Mouse (Mus musculus) midbrain, embryonic 10.5 days (tissue): ENCODE data around the gene Ppp4r3b. TPM values are rescaled to one million over a fixed set of nuclear protein-coding genes. Genes with fewer than 3 reads are reported as not detected.

Experiments
- DNase-seq: peaks from one replicate; pipeline ENCODE4 v3.0.0-alpha.2; 2017; ENCODE audit warnings: low spot score
- H3K27ac ChIP-seq: fragments of 300-500 bp; sonication (generic); replicated peaks from 2 replicates; pipeline ENCODE4 v1.5.1; 2016; ENCODE audit warnings: mild to moderate bottlenecking
- H3K27me3 ChIP-seq: fragments of 300-500 bp; sonication (generic); 2 replicates; pipeline ENCODE4 v1.6.1; 2016; ENCODE audit warnings: low read depth, mild to moderate bottlenecking; ENCODE audit not compliant: poor library complexity, severe bottlenecking
- H3K36me3 ChIP-seq: fragments of 300-500 bp; sonication (generic); 2 replicates; pipeline ENCODE4 v1.6.1; 2016; ENCODE audit warnings: mild to moderate bottlenecking, moderate library complexity
- H3K4me1 ChIP-seq: fragments of 300-500 bp; sonication (generic); 2 replicates; pipeline ENCODE4 v1.6.1; 2016
- H3K4me3 ChIP-seq: fragments of 300-500 bp; sonication (generic); 2 replicates; pipeline ENCODE4 v1.5.1; 2016; ENCODE audit warnings: mild to moderate bottlenecking, moderate library complexity
- H3K9me3 ChIP-seq: fragments of 300-500 bp; sonication (generic); replicated peaks from 2 replicates; pipeline ENCODE4 v1.6.1; 2016; ENCODE audit warnings: mild to moderate bottlenecking
- WGBS: fragments of 180-500 bp; shearing (Covaris S2); methylation state at CpG from one replicate; pipeline ENCODE4 v1.1.7; 2016; 5-methylcytosine and 5-hydroxymethylcytosine counted together
- polyA plus RNA-seq: library from polyadenylated mRNA; unstranded; fragments of >200 nt; fragmentation: Nextera tagmentation; extraction: Ambion mirVana; gene quantifications from 2 replicates; pipeline ENCODE4 v1.2.1, GENCODE M21; 2016

Ppp4r3b gene
- polyA plus RNA-seq = 103 and 108 TPM in 2 replicates

DNA sequence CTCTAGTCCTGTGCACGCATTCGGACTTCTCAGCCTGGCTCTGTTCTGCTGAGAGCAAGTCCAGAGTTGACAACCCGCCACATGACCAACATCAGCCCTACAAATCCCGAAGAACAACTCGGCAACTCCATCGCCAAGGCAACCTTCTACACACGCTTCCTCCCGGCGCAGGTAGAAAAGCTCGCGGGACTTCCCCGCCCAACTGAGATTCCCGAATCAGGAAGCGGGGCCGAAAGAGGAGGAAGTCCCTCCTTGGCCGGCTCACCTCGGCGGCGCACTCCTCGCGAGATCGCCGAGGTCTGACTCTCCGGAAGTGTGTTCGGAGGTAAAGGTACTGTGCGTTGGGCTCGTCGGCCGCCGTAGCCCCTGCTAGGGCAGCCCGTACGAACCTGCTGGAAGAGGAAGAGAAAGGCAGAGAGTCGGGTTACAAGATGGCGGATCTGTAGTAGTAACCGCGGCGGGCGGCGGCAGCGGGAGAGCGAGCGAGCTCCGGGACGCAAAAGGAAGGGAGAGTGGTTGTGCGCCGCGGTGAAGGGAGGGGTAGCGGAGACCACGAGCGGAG is at the start of gene Ppp4r3b:
Gene Ppp4r3b (plus strand): TSS at position 328 of the 562 bp plus-strand sequence.
- no peaks in the 10 kb centered on the region for H3K27me3 ChIP-seq
- peak within 1 kb of the TSS; percentile 99 for H3K27ac ChIP-seq
- peaks cover 35% of the 10 kb centered on the region for H3K4me1 ChIP-seq
- peak within 1 kb of the TSS; percentile 93 for H3K4me3 ChIP-seq
- no peaks in the 10 kb centered on the region for H3K9me3 ChIP-seq
- under 1% methylated on average over 50 of the region's 50 CpGs for WGBS
- H3K36me3 ChIP-seq = no peaks in the 10 kb centered on the region
- DNase-seq = peak; percentile 97

DNA sequence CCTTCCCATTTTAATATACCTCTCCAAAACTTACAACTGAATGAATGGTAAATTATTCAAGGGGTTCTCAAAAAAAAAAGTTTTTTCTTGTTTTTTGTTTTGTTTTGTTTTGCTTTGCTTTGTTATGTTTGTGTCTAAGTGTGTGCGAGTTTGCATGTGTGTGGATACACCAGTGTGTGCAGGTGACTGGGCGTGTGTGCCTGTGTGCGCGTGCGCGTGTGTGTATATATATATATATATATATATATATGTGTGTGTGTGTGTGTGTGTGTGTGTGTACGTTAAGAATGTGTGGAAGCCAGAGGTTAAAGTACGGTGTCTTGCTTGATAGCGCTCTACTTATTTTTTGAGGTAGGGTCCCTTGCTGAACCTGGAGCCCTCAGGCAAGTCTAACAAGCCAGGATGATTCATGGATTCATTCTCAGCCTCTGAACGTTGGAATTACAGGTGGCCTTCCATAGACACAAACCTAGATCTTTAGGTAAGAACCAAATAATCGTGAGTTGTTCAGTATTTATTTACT is 42.8 kb upstream of the Ppp4r3b start:
- WGBS = 74% methylated on average over 11 of the region's 11 CpGs
- H3K27ac ChIP-seq = peak overlapping the region; percentile 92
- no peak for DNase-seq

DNA sequence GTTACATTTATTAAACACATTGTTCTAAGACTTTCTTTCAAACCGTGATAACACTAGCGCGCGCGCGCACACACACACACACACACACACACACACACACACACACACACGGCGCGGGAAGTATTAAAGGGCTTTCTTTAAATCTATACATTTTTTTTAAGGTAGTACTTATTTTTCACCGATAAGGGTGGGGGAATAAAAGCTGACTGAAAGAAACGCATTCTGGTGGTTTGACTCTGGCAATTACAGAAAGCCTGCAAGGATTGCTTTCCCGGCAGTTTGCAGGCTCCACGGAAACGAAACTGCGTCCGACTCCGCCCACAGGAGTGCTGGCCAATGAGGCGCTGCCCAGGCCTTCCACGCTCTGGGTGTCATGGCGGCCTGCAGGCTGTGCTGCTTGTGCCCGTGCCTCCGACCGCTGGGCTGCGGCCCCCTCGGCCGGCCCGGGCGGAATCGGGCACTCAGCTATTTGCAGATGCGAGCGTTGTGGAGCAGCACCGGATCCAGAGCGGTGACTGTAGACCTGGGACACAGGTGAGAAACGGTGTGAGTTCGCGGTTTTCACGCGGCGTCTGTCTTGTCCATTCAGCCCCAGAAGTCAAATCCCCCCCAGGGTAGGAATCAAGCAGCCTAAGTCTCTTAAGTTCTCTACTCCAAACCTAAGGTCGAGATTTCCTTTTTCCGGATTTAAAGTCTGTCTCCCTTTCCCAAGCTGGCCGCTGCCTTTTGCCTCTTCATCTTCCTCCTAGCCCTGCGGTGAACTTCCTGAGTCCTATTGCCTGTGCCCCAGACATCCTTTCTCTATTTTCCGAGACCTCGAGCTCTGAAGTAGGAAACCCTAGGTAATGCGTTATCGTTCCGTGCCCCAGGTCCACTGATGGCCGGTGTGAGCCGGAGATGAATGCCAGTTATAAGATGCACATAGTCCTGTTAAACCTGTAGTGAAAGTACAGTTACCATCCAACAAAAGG is 42.0 kb upstream of the Ppp4r3b start, which contains the start of gene Pnpt1:
Gene Pnpt1 (plus strand): TSS at position 360 of the 971 bp plus-strand sequence.
- peak; percentile 93 for DNase-seq
- peak within 1 kb of the TSS; percentile 92 for H3K27ac ChIP-seq
- 8% methylated on average over 50 of the region's 50 CpGs for WGBS

More for the DNA sequence above, 42.8 kb upstream of the Ppp4r3b start:
- no peaks in the 10 kb centered on the region for H3K9me3 ChIP-seq
- H3K36me3 ChIP-seq = peaks cover 15% of the 10 kb centered on the region
- peaks cover 10% of the 10 kb centered on the region for H3K4me1 ChIP-seq
- no peaks in the 10 kb centered on the region for H3K27me3 ChIP-seq
- H3K4me3 ChIP-seq = peak overlapping the region; percentile 86

DNA sequence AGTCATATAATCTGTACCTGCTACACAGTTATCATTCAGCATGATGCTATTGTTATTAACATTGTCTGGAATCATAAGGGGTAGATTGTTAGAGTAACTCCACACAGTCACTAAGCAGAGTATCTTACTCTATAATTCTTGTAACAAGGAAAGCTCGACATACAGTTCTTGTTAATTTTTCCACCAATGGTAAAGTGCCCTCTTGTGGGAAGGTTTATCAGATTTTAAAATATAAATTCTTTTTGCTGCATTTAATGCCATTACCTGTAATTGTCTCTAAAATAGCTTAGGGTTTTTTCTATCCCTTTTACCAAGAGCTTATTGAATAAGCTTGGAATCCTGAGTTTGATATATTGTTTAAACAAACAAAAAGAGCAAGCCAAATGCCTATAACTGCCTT is 32.0 kb upstream of the Ppp4r3b start:
- no peak for DNase-seq
- H3K27ac ChIP-seq = no peak overlapping the region
- H3K4me3 ChIP-seq = no peak overlapping the region
- WGBS = 76% methylated on average over 1 of the region's 1 CpGs
- H3K4me1 ChIP-seq = no peaks in the 10 kb centered on the region
- H3K9me3 ChIP-seq = no peaks in the 10 kb centered on the region
- no peaks in the 10 kb centered on the region for H3K27me3 ChIP-seq
- peaks cover 82% of the 10 kb centered on the region for H3K36me3 ChIP-seq

More for the DNA sequence above, 42.0 kb upstream of the Ppp4r3b start, which contains the start of gene Pnpt1:
- Histone ChIP-seq H3K4me1 (peaks cover 10% of the 10 kb centered on the region), H3K9me3 (no peaks in the 10 kb centered on the region), H3K36me3 (peaks cover 23% of the 10 kb centered on the region), H3K4me3 (peak within 1 kb of the TSS; percentile 86), H3K27me3 (no peaks in the 10 kb centered on the region)

DNA sequence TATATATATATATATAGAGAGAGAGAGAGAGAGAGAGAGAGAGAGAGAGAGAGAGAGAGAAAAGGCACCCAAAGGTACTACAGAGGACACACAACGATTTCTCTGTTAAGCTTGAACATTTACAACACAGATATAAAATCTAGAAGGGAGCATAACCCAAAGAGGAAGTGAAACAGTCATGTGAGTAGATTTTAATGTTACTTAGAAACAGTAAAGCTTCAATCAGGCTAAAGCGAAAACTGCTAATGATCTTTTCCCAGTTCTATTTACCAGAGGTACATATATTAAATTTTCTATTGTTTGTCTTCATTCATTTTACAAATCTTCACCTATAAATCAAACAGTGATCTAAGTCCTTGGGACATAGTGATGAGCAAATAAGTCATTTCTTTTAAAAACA is 23.8 kb upstream of the Ppp4r3b start:
- WGBS = 88% methylated on average over 2 of the region's 2 CpGs
- Histone ChIP-seq H3K27ac (no peak overlapping the region), H3K4me1 (no peaks in the 10 kb centered on the region), H3K27me3 (no peaks in the 10 kb centered on the region), H3K4me3 (no peak overlapping the region), H3K36me3 (peaks cover 77% of the 10 kb centered on the region), H3K9me3 (no peaks in the 10 kb centered on the region)
- DNase-seq = no peak

DNA sequence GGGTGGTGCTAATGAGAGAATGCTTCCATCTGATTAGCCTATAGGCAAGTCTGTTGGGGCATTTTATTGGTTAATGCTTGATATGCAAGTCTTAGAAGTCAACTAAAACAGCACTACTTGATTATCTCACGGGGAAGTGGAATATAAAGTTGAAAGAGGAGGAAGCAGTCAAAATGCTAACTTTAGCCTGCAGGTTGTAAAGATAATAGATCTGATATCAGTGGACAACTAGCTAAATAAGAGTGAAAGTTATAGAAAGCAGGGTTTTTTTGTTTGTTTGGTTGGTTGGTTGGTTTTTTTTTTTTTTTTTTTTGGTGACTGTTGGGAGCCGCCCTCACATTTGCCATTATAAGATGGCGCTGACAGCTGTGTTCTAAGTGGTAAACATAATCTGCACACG is 9.1 kb upstream of the Ppp4r3b start:
- Histone ChIP-seq H3K27me3 (no peaks in the 10 kb centered on the region), H3K4me1 (no peaks in the 10 kb centered on the region), H3K4me3 (no peak overlapping the region), H3K9me3 (no peaks in the 10 kb centered on the region), H3K36me3 (peaks cover 50% of the 10 kb centered on the region), H3K27ac (no peak overlapping the region)
- 98% methylated on average over 4 of the region's 4 CpGs for WGBS
- DNase-seq = no peak

DNA sequence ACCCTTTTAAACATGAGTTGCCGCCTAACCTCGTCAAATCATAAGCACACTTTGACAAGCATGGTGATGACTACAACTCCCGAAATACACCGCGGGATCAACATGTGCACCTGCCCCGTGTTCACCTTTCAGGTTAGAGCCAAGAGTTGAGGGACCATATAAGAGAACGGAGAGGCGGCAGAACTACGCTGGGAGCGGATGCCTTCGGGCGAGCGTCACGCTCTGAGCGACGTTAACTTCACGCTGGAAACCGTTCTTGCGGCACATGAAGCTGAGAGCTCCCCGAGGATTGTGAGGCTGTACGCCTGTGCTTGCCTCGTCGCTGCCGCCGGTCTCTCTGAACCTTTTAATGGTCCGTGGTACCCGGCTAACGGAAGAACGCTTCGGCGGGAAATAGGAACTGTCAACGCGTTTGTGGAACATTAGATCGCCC is 715 bp upstream of the Ppp4r3b start:
- no peaks in the 10 kb centered on the region for H3K36me3 ChIP-seq
- H3K27ac ChIP-seq = peak overlapping the region; percentile 99
- WGBS = under 1% methylated on average over 34 of the region's 34 CpGs
- DNase-seq = peak; percentile 41
- no peaks in the 10 kb centered on the region for H3K9me3 ChIP-seq
- H3K27me3 ChIP-seq = no peaks in the 10 kb centered on the region
- H3K4me1 ChIP-seq = peaks cover 35% of the 10 kb centered on the region
- peak overlapping the region; percentile 93 for H3K4me3 ChIP-seq

DNA sequence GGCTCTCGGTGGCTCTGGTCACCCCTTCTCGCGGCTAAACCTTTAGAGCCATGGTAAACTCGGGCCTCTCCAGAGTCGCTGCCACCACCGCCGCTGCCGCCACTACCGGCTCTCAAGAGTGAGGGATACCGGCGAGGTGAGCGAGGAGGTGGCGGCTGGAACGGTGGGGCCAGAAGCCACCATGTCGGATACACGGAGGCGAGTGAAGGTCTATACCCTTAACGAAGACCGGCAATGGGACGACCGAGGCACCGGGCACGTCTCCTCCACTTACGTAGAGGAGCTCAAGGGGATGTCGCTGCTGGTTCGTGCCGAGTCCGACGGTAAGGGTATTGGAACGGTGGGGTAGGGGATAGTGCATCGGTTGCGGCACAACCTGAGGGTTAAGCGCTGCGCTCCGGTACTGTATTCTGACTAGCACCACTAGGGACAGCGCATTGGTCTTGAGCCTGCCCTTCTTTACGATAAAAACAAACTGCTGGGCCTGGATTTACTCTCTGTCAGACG is 488 bp downstream of the Ppp4r3b start:
- H3K27me3 ChIP-seq = no peaks in the 10 kb centered on the region
- H3K4me1 ChIP-seq = peaks cover 35% of the 10 kb centered on the region
- H3K4me3 ChIP-seq = peak overlapping the region; percentile 93
- WGBS = under 1% methylated on average over 38 of the region's 38 CpGs
- no peaks in the 10 kb centered on the region for H3K9me3 ChIP-seq
- peak overlapping the region; percentile 99 for H3K27ac ChIP-seq
- peak; percentile 68 for DNase-seq
- H3K36me3 ChIP-seq = no peaks in the 10 kb centered on the region

DNA sequence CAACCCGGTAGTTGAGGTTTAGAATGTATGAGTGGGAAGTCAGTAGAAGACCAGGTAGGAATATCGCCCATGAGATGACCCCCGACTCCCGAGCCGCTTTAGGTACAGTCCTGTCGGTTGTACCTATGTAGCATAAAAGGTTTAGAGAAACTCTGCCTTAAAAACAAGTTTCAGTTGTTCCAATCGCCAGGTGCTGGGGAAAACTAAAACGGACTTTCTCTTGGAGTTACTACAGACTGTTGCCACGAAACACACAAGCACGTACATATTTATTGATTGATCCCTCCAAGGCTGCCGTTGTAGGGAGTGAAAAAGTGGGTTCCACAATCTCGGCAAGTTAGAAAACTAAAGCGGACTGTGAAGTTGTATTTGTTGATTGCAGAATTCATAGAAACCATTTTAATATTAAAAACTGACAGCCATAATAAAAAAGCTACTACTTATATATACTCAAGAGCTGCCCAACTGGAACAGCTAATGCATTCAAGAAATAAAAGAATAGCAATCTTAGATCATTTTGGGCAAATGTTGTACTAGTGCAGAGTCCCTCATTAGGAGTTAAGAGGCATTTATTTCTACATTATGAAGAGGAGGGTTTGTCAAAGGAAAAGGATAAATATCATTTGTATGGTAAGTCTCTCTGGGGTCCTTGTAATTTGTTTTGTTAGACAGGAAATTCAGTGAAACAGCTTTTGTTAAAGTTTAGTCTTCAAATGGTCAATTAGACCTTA is 1.2 kb downstream of the Ppp4r3b start:
- Histone ChIP-seq H3K36me3 (0 out of 2 replicates have a peak, but pooled peaks cover 2% of the 10 kb centered on the region), H3K9me3 (no peaks in the 10 kb centered on the region), H3K27me3 (no peaks in the 10 kb centered on the region), H3K4me3 (peak overlapping the region; percentile 93), H3K27ac (peak overlapping the region; percentile 99), H3K4me1 (peaks cover 35% of the 10 kb centered on the region)
- WGBS = 12% methylated on average over 13 of the region's 13 CpGs
- DNase-seq = no peak

DNA sequence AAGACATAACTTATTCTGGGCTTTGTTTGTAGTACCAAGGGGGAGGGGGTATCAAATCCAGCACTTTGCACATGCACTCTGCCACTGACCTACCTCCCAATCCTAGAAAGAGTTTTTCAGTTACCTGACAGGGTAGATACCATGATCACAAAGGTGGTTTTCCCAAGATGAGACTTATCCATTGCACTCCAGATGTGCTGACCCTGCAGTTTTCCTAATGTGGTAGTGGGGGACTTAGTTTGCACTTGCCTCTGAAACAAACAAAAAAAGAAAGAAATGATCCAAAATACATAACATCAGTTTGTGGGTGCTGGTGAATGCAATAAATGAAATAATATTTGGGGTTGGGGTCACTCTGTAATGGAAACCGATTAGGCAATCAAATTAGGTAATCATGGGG is 6.6 kb downstream of the Ppp4r3b start:
- Histone ChIP-seq H3K27ac (no peak overlapping the region), H3K4me3 (no peak overlapping the region), H3K4me1 (peaks cover 7% of the 10 kb centered on the region), H3K36me3 (peaks cover 36% of the 10 kb centered on the region), H3K27me3 (no peaks in the 10 kb centered on the region), H3K9me3 (no peaks in the 10 kb centered on the region)
- DNase-seq = no peak
- 95% methylated on average over 1 of the region's 1 CpGs for WGBS

DNA sequence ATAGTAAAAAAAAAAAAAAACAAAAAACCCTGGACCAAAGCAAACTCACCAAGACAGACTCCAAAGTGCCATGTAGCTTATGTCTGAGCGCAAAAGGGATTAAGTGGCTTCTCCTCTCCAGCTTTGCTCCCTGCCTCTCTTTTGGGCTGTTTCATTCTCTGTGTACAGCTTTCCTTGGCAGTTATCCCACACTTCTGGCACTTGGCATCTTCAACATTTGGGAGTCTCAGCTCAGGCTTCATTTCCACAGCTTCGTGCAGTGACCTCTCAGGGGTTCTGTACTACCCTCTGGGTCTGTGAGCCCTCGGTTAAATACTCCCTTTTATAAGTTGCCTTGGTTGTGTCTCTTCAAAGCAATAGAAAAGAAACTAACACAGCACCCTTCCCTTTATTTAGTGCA is 8.0 kb downstream of the Ppp4r3b start:
- H3K27me3 ChIP-seq = no peaks in the 10 kb centered on the region
- H3K27ac ChIP-seq = no peak overlapping the region
- H3K9me3 ChIP-seq = no peaks in the 10 kb centered on the region
- H3K4me3 ChIP-seq = no peak overlapping the region
- no peak for DNase-seq
- H3K36me3 ChIP-seq = peaks cover 49% of the 10 kb centered on the region
- no peaks in the 10 kb centered on the region for H3K4me1 ChIP-seq
- WGBS = 89% methylated on average over 3 of the region's 3 CpGs

DNA sequence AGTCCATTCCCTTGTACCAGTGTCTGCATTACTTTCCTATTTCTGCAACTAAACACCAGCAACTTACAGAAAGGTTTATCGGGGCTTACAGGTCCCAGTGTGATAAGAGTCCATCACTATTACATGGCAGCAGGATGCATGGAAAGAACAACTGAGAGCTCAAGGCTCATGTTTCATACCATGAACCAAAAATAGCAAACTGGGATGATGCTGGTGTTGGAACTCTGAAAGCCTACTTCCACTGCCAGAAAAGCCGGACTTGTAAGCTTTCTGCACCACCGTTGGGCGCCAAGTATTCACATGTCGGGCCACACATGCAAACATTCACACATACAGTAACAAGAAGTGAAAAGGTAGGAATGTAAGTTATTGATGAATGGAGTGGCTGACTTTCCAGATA is 9.1 kb downstream of the Ppp4r3b start:
- H3K36me3 ChIP-seq = peaks cover 60% of the 10 kb centered on the region
- H3K4me1 ChIP-seq = no peaks in the 10 kb centered on the region
- H3K9me3 ChIP-seq = no peaks in the 10 kb centered on the region
- no peak for DNase-seq
- no peak overlapping the region for H3K27ac ChIP-seq
- no peak overlapping the region for H3K4me3 ChIP-seq
- H3K27me3 ChIP-seq = no peaks in the 10 kb centered on the region
- WGBS = 98% methylated on average over 5 of the region's 5 CpGs
